Mouse (Mus musculus) thymus, postnatal 14 days (tissue): ENCODE results near the gene Slain2.
A peak's percentile ranks its signal among the peaks of the same experiment; 100 is the strongest.

Experiments used
- DNase-seq: peaks from one replicate; pipeline ENCODE4 v3.0.0; 2021

Slain2 gene

GRCm38 (mm10) chr5:72913648-72914557, at the start of gene Slain2:
Gene Slain2 (plus strand): TSS chr5:72914304.
- peak; percentile 100 for DNase-seq

GRCm38 (mm10) chr5:72864654-72865178, 49.4 kb upstream of the Slain2 start:
- no peak for DNase-seq

- no peak for DNase-seq
Measured at GRCm38 (mm10) chr5:72866260-72866905, 47.7 kb upstream of the Slain2 start.

GRCm38 (mm10) chr5:72867036-72867672, 47.0 kb upstream of the Slain2 start:
- DNase-seq, result peak; percentile 14

- peak; percentile 90 for DNase-seq
Measured at GRCm38 (mm10) chr5:72868091-72868875, 45.8 kb upstream of the Slain2 start, which contains the start of gene Tec. Gene Tec (minus strand): TSS chr5:72868483.

- no peak for DNase-seq
Measured at GRCm38 (mm10) chr5:72869779-72870608, 44.1 kb upstream of the Slain2 start.

GRCm38 (mm10) chr5:72871114-72871513, 43.0 kb upstream of the Slain2 start:
- DNase-seq, result peak; percentile 20

- DNase-seq, result no peak
Measured at GRCm38 (mm10) chr5:72879736-72880135, 34.4 kb upstream of the Slain2 start.

- no peak for DNase-seq
Measured at GRCm38 (mm10) chr5:72881748-72882411, 32.2 kb upstream of the Slain2 start.

GRCm38 (mm10) chr5:72882412-72882765, 31.7 kb upstream of the Slain2 start:
- DNase-seq, result no peak

- DNase-seq, result no peak
Measured at GRCm38 (mm10) chr5:72883706-72884105, 30.4 kb upstream of the Slain2 start.

- no peak for DNase-seq
Measured at GRCm38 (mm10) chr5:72886458-72887222, 27.5 kb upstream of the Slain2 start.

- no peak for DNase-seq
Measured at GRCm38 (mm10) chr5:72888260-72888659, 25.8 kb upstream of the Slain2 start.

- DNase-seq, result peak; percentile 56
Measured at GRCm38 (mm10) chr5:72891534-72891933, 22.6 kb upstream of the Slain2 start.

GRCm38 (mm10) chr5:72893987-72894386, 20.1 kb upstream of the Slain2 start:
- peak; percentile 47 for DNase-seq

GRCm38 (mm10) chr5:72895261-72895660, 18.8 kb upstream of the Slain2 start:
- DNase-seq, result no peak

- no peak for DNase-seq
Measured at GRCm38 (mm10) chr5:72896478-72897279, 17.4 kb upstream of the Slain2 start.

GRCm38 (mm10) chr5:72897998-72898397, 16.1 kb upstream of the Slain2 start:
- DNase-seq, result no peak

- DNase-seq, result no peak
Measured at GRCm38 (mm10) chr5:72899255-72899654, 14.8 kb upstream of the Slain2 start.
